Mouse (Mus musculus): ENCODE measurements around the gene Igdcc3. TPM values are rescaled to one million over a fixed set of nuclear protein-coding genes. Genes with fewer than 3 reads are reported as not detected.
A peak's percentile ranks its signal among the peaks of the same experiment; 100 is the strongest.

Gene Igdcc3
- polyA plus RNA-seq, 1 experiment from 2014 or later: 0.33 TPM

DNA sequence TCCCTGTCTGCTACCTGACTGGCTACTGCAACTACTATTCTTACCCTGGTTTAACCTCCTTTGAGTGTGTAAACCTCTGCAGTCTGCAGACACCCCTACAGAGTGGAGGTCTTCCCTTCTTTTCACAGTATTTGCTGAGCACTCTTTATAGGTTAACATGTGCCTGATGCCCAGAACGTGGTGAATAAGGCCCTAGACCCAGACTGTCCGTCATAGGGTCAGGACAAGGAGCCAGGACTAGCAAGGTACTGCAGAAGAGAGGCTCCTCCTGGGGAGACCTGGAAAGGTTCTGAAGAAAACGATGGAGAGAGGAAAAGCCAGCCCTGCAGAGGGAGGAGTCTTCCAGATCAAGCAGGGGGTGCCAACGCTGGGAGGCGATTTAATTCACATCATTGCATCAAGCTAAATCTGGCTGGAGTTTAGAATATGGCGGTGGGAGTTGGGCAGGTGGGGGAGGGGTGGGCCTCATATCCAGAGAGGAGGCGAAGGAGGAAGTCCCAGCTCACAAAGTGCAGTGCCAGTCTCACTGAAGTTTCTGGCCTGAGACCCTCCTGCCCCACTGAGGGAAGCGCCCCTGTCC, 37.7 kb upstream of the Igdcc3 start:
- no peak for TF ChIP-seq CTCF (IDR thresholded peaks at IDR 0.05)
- TF ChIP-seq EP300 (IDR thresholded peaks at IDR 0.05): no peak
- DNase-seq (ENCODE audit: low spot score) (no peak), ATAC-seq (no peak)
- no peak overlapping the region for H3K27ac ChIP-seq (ENCODE audit: low read length)
- no peaks in the 10 kb centered on the region for H3K9me3 ChIP-seq (ENCODE audit: low read length)
- peaks cover 16% of the 10 kb centered on the region for H3K4me1 ChIP-seq (ENCODE audit: insufficient read depth, low read depth, low read length)
- H3K27me3 ChIP-seq (replicated peaks; ENCODE audit: insufficient read depth, low read length): no peaks in the 10 kb centered on the region
- no peak overlapping the region for H3K9ac ChIP-seq (replicated peaks; ENCODE audit: low read depth)
- no peak overlapping the region for H3K4me3 ChIP-seq (ENCODE audit: low read depth, low read length)
- H3K36me3 ChIP-seq (ENCODE audit: insufficient read depth, low read length): no peaks in the 10 kb centered on the region
- H3K4me2 ChIP-seq (replicated peaks; ENCODE audit: low read depth, low read length): peak overlapping the region; percentile 99
- 47% methylated on average over 8 of the region's 8 CpGs for WGBS

DNA sequence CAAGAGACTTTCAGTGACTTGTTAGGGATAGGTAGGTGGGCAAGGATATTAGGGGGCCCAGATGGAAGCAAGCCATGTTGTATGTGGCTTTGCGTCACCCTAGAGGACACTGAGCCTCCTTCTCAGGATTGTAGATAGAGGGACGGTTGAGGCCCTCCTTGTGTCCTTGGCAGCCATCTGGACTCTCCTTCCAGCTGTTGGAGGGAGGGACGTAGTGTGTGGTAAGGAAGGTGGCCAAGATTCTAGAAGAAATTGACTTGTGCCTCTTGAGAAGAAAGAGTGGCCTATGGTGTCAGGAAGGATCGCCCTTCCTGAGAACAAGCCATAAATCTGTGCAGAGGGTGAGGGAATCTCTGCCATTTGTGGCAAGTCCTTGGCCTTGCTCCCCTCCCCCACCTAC, 34.2 kb upstream of the Igdcc3 start:
- TF ChIP-seq CTCF (IDR thresholded peaks at IDR 0.05) (no peak), EP300 (IDR thresholded peaks at IDR 0.05) (no peak)
- H3K36me3 ChIP-seq (ENCODE audit: insufficient read depth, low read length): no peaks in the 10 kb centered on the region
- ATAC-seq: no peak
- 62% methylated on average over 4 of the region's 4 CpGs for WGBS
- no peak overlapping the region for H3K27ac ChIP-seq (ENCODE audit: low read length)
- no peak overlapping the region for H3K4me2 ChIP-seq (replicated peaks; ENCODE audit: low read depth, low read length)
- no peaks in the 10 kb centered on the region for H3K27me3 ChIP-seq (replicated peaks; ENCODE audit: insufficient read depth, low read length)
- no peak overlapping the region for H3K4me3 ChIP-seq (ENCODE audit: low read depth, low read length)
- H3K9ac ChIP-seq (replicated peaks; ENCODE audit: low read depth): no peak overlapping the region
- H3K9me3 ChIP-seq (ENCODE audit: low read length): no peaks in the 10 kb centered on the region
- peaks cover 21% of the 10 kb centered on the region for H3K4me1 ChIP-seq (ENCODE audit: insufficient read depth, low read depth, low read length)
- no peak for DNase-seq (ENCODE audit: low spot score)

- ATAC-seq: no peak
- peak; percentile 15 for DNase-seq (ENCODE audit: low spot score)
- Histone ChIP-seq H3K27ac (ENCODE audit: low read length) (no peak overlapping the region), H3K9ac (replicated peaks; ENCODE audit: low read depth) (no peak overlapping the region), H3K4me3 (ENCODE audit: low read depth, low read length) (no peak overlapping the region), H3K27me3 (replicated peaks; ENCODE audit: insufficient read depth, low read length) (no peaks in the 10 kb centered on the region), H3K9me3 (ENCODE audit: low read length) (no peaks in the 10 kb centered on the region), H3K36me3 (ENCODE audit: insufficient read depth, low read length) (no peaks in the 10 kb centered on the region), H3K4me1 (ENCODE audit: insufficient read depth, low read depth, low read length) (peaks cover 16% of the 10 kb centered on the region), H3K4me2 (replicated peaks; ENCODE audit: low read depth, low read length) (no peak overlapping the region)
- WGBS: 32% methylated on average over 1 of the region's 1 CpGs
- no peak for TF ChIP-seq EP300 (IDR thresholded peaks at IDR 0.05)
- TF ChIP-seq CTCF (IDR thresholded peaks at IDR 0.05): no peak
Measured at GRCm38 (mm10) chr9:65107893-65108292, 33.1 kb upstream of the Igdcc3 start.

- WGBS: 22% methylated on average over 24 of the region's 24 CpGs
- TF ChIP-seq CTCF (IDR thresholded peaks at IDR 0.05) (no peak), EP300 (IDR thresholded peaks at IDR 0.05) (no peak)
- DNase-seq (ENCODE audit: low spot score) (no peak), ATAC-seq (no peak)
- Histone ChIP-seq H3K4me1 (ENCODE audit: insufficient read depth, low read depth, low read length) (peaks cover 16% of the 10 kb centered on the region), H3K9me3 (ENCODE audit: low read length) (no peaks in the 10 kb centered on the region), H3K9ac (replicated peaks; ENCODE audit: low read depth) (no peak overlapping the region; the same call in 1 of the 2 replicates), H3K27ac (ENCODE audit: low read length) (no peak overlapping the region), H3K36me3 (ENCODE audit: insufficient read depth, low read length) (no peaks in the 10 kb centered on the region), H3K4me3 (ENCODE audit: low read depth, low read length) (no peak overlapping the region), H3K27me3 (replicated peaks; ENCODE audit: insufficient read depth, low read length) (no peaks in the 10 kb centered on the region), H3K4me2 (replicated peaks; ENCODE audit: low read depth, low read length) (peak overlapping the region; percentile 11; the same call in 1 of the 2 replicates)
Measured at GRCm38 (mm10) chr9:65109132-65110072, 31.6 kb upstream of the Igdcc3 start.

- no peak for DNase-seq (ENCODE audit: low spot score)
- Histone ChIP-seq H3K27ac (ENCODE audit: low read length) (no peak overlapping the region), H3K4me2 (replicated peaks; ENCODE audit: low read depth, low read length) (no peak overlapping the region), H3K9me3 (ENCODE audit: low read length) (no peaks in the 10 kb centered on the region), H3K27me3 (replicated peaks; ENCODE audit: insufficient read depth, low read length) (no peaks in the 10 kb centered on the region), H3K4me1 (ENCODE audit: insufficient read depth, low read depth, low read length) (peaks cover 14% of the 10 kb centered on the region), H3K9ac (replicated peaks; ENCODE audit: low read depth) (no peak overlapping the region), H3K4me3 (ENCODE audit: low read depth, low read length) (no peak overlapping the region), H3K36me3 (ENCODE audit: insufficient read depth, low read length) (no peaks in the 10 kb centered on the region)
- no peak for ATAC-seq
- TF ChIP-seq CTCF (IDR thresholded peaks at IDR 0.05): no peak
- TF ChIP-seq EP300 (IDR thresholded peaks at IDR 0.05): no peak
- WGBS: 80% methylated on average over 5 of the region's 5 CpGs
Measured at GRCm38 (mm10) chr9:65111698-65112097, 29.3 kb upstream of the Igdcc3 start.

DNA sequence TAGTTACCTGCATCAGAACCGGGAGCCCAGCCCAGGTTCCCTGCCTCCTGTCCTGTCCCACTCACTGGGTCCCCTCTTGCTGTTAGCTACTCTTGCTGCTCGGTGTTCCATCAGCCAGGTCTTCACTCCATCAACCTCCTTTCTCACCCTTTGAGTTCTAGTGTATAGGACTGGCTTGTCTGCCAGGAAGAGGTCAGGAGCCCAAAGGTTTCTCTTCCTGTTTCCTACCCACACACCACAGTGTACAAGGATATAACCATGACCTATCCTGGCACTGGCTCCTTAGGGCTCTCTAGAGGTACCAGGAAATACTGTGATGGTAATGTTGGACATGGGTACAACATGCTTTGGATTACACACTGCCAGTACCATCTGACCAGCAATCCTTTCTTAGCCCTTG, 27.3 kb upstream of the Igdcc3 start:
- 94% methylated on average over 2 of the region's 2 CpGs for WGBS
- peaks cover 4% of the 10 kb centered on the region; the same call in 1 of the 2 replicates for H3K4me1 ChIP-seq (ENCODE audit: insufficient read depth, low read depth, low read length)

More for the DNA sequence above, 27.3 kb upstream of the Igdcc3 start:
- H3K9me3 ChIP-seq (ENCODE audit: low read length): no peaks in the 10 kb centered on the region
- H3K9ac ChIP-seq (replicated peaks; ENCODE audit: low read depth): no peak overlapping the region
- no peaks in the 10 kb centered on the region for H3K27me3 ChIP-seq (replicated peaks; ENCODE audit: insufficient read depth, low read length)
- ATAC-seq (no peak), DNase-seq (ENCODE audit: low spot score) (no peak)
- TF ChIP-seq EP300 (IDR thresholded peaks at IDR 0.05): no peak
- no peak for TF ChIP-seq CTCF (IDR thresholded peaks at IDR 0.05)
- no peaks in the 10 kb centered on the region for H3K36me3 ChIP-seq (ENCODE audit: insufficient read depth, low read length)
- H3K4me2 ChIP-seq (replicated peaks; ENCODE audit: low read depth, low read length): no peak overlapping the region
- H3K27ac ChIP-seq (ENCODE audit: low read length): no peak overlapping the region
- H3K4me3 ChIP-seq (ENCODE audit: low read depth, low read length): no peak overlapping the region

Data from lung, postnatal 0 days (tissue).